Mouse (Mus musculus) embryo, embryonic 9.5 days (tissue): Measurements from ENCODE around the gene Wnt7b.

Experiments
- DNase-seq: peaks from one replicate; pipeline ENCODE4 v3.0.0-alpha.2; 2017; ENCODE audit errors: extremely low spot score

The Wnt7b gene

DNA sequence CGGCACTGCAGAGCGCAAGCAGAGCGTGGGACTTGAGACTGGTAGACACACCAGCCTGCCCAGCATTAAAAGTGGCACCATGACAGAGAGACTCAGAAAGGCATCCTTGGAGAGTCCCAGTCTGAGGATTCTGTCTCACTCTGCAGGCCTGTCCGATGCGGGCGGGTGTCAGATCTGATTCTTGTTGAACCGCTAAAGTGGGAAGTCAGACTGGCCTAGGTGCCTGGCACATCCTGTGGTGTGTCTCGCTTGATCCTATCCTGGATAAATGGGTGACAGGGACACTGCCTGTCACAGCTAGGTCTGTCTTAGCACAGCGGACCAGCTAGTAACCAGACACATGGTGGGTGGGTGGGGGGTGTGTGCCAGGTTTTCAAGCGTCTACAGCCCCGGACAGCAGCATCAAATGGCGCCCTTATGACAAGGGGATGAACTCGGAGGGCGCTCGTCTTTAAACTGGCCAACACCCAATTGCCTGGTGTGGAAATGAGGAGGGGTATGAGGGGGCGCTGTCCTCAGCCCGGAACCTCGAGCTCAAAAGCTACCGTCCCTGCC, at the start of gene Wnt7b:
Gene Wnt7b (minus strand): TSS at position 118 of the 555 bp plus-strand sequence.
- peak; percentile 35 for DNase-seq

DNA sequence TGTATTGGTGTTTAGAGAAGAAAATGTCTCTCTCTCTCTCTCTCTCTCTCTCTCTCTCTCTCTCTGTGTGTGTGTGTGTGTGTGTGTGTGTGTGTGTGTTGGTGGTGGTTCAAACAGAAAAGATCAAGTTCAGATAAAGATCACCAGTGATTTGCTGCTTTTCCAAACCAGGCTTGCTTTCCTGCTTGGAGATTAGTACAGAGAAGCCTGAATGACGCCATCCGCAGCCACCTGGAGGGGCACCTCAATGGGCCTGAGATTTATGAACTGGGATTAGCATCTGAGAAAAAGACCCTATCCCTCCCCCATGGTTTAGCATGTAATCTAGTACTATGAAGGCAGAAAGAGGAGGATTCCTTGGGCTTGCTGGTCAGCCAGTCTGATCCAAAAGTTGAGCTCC, 49.3 kb upstream of the Wnt7b start:
- DNase-seq: no peak

DNA sequence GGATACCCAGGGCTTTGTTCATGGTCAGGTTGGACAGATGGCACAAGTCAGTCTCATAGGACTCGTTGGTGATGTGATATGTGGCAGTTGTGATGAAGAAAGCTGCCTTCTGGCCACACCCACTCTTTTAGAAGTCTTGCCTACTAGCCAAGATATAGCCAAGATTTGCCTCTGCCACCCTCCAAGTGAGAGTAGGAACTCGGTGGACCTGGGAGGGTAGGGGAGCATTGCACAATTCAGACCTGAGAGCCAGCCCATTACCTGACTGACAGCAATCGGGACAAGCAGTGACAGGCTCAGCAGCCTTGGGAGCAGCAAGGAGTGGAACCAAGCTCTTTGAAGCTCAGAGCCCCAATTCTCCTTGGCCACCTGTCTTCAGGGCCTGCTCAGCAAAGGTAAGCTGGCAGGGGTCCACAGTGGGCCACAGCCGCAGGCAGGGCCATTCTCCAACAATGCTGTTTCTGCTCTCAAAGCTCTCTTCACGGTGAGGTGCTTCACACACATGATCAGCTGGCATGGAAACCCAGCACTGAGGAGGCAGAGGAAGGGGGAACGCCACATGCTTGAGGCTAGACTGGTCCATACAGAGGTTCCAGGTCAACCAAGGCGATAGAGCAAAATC, 47.8 kb upstream of the Wnt7b start:
- no peak for DNase-seq

DNA sequence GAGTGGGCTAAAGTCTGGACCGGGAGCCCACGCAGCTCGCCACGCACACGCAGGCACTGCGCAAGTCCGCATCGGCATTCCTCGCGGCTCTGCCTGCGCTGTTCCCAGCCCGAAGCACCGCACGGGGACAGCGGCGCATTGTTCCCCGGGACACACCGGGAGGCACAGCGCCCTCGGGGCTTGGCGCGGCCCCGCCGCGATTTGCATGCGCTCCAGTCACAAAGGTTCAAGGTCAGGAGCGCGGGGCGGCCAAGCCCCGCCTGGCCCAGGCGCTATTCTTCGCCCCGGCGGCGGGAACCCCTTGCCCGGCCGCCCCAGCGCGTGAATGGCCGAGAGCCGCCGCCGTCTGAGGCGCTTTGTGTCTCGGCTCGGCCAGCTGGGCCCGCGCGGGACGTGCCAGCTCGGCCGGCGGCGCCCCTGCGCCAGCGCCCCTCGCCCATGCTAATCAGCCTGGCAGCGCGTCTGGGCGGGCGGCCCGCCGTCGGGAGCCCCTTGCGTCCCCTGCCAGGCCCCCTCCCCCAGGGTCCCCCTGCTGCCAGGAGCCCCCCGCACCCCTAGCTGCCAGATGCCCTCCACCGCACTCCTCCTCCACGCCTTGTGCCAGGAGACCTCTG, 43.5 kb upstream of the Wnt7b start:
- DNase-seq: peak; percentile 25

DNA sequence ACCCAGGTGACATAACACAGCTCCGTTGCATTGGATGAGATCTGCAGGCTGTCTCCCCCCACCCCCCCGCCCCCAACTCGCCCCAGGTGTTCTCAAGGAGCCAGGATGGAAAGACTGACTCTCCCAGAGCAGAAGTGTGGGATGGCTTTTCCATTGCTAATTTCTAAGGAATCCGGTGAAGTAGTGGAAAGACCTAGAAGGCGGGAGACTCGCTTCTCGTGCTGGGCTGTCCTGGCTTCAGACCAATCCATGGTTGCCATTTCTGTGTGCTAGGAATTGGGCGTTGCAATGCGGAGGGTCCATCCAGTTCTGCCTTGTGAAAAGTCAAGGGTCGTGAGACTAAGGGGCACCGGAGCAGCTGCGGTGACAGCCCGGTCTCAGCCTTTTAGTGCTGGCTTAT, 39.9 kb upstream of the Wnt7b start:
- no peak for DNase-seq

DNA sequence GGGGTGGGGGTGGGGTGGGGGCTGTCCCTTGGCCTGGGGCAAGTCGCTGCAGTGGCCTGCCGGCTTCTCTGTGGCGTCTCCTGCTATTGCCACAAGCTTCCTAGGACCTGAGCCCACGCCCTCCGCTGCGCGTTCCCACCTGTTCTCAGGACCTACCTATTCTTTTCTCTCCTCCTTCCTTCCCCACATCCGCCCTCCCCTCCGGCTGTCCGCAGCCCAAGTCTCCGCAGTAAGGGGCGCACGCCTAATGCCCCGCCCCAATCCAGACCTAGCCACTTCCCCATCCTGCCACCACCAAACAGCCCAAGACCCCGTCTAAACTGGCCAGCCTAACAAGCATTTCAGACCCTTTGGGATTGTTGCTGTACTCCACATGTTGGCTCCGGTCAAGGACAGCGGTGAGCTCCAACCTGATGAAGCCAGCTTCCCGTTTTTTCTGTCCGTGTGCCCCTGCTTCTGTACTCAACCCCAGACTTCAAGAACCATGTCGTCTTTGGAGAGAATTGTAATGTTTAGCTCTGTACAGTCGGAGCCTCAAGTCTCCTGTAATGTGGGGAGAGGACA, 33.3 kb upstream of the Wnt7b start:
- no peak for DNase-seq

DNA sequence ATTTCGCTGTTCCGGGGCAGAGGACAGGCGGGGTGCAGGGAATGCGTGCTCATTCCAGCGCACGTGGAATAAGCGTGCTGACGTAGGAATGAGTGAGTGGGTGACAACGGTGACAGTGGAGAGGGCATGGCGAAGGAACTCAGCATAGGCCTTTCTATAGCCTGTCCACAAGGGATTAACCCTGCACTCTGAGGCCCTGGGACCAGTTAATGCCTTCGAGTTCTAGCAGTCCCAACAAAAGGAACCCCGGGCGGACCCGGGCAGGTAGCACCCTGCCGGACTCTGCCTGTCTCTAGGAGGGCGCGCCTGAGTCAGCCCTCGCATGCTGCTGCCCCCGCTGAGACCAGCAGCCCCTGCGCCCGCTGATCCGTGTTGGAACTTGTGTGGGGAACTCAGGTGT, 32.8 kb upstream of the Wnt7b start:
- DNase-seq: no peak

DNA sequence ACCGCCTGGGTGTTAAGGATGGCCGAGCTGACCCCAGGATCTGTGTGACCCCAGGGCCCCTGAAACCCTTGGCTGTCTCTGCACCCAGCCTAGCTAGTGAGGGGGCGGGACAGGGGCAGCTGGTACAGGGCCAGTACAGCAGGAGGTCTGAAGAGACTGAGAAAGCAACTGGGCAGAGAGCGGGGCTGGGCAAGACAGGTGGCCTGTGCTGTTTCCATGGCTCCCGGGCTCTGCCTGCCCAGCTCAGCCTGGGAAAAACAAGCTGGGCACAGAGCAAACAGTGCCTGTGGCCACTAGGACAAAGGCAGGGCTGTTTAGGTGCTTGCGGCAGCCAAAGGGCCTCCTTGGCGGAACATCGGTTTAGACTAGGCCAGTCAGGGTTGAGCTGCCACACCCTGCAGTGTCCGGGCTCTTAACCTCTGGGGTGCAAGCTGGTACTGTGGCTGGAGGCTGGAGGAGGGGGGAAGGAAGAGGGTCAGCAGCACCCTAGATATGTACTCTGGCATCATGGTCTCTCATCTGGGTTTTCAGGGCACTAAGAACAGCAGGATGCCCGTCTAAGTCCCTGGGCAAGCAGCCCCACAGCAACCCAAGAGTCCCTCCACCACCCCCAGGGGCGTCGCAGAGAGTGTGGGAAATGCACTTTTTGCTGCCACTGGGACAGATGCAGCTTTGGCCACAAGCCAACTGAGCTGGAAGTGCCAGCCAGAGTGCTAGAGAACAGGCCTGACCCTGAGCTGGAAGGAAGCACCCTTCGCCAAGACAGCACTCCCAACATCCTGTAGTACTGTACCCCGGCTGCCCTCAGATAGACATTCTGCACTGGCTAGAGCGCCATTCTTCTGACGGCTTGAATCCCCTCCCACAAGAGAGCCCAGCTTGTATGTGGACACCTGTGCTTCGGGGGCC, 31.3 kb upstream of the Wnt7b start:
- DNase-seq: no peak

DNA sequence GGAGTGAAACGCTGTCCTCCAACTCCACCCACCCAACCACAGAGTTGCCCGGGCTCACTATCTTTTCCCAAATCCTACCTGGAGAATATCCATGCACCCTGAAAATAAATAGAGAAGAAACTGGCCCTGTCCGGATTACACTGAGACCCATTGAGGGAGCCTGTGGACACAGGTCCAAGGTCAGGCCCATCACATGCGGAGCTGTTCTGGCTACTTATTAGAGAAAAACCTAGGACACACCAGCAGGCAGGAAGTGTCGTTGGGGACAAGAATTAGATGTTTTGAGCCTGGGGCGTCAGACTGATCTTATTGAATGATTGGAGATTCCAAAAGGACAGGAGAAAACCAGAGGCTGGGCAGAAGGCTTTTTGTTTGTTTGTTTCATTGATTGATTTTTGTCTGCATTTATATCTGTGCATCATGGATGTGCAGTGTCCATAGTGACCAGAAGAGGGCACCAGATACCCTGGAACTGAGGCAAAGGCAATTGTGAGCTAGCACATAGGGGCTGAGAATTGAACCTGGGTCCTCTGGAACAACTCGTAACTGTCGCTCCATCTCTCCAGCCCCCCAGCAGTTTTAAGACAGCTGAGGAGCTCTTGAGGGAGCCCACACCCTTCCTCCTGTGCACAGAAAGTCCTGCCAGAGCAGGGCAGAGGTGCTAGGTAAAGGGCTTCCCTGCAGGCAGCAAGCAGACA, 30.5 kb upstream of the Wnt7b start:
- DNase-seq: peak; percentile 33

DNA sequence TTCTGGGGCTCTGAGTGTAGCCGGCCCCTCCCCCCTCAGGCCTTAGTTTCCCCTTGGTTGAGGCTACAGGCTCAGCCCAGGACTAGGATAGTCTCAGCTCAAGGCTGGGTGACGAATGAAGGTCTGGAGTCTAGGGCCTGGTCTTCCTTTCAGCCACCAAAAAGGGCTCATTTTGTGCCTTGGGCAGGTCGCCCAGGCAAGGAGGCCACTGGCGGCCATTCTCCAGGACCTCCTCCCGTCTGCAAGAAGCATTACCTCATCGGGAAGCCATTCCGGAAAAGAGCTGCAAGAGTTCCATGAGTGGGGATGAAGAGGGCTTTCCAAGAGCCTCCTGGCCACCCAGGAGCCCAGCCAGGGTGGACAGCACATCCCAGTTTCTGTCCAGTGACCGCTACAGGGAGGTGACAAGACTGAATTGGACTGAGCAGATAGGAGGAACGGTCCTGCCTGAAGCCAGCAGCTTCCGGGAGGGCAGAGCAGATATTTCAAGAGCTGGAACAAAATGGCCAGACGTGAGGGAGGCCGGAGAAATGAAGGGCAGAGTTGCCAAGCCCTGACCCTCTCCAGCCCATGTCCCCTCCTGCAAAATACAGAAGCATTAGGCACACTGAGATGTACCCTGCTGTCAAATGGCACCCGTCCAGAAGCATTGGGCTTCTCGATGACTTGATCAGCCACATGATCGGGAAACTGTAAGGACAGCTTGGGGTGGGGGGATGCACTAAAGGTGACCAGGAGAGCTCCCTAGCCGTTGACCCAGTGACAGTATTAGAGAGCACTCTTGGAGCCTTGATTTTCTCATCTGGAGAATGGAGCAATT, 29.6 kb upstream of the Wnt7b start:
- DNase-seq: no peak

DNA sequence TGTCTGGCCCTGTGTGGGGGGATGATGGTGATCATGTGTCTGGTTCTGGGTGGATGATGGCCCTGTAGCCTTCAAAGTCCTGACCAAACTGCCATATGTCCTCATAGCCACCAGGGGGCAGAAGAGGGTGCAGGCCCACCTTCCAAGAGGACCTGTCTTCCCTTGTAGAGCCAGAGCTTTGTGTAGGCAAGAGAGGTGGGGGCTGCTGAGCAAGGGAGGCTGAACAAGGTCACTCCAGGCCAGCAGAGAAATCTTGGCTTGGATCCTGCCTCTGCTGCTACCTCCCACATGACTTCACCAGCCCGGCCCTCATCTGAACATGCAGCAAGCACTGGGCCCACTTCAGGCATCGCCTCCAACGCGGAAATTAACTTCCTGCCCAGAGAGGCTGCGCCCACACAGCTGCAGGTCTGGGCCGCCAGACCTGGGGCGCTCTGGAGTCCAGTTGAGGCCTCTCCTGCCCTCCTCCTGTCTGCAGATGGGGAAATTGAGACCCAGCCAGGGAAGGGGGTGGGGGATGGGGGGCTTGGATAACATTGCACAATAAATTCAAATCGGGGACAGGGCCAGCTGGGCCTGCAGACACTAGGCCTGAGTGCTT, 28.4 kb upstream of the Wnt7b start:
- peak; percentile 71 for DNase-seq

DNA sequence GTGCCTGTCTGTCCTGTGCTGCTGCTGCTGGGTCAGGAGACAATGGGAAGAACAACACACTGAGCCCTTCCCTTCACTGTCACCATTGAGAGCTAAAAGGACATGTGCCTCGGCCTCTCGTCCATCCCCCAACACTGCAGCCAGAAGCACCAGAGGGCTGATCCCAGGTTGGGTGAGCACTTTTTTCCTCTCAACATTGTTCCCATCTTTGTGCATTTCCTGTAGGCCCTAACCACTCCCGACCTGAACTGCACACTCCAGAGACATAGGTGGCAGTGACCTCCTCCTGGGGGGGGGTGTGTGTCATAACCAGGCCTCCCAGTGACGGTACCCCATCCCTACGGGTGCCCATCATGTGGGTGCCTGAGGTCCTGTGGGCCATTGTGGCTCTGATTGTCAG, 27.8 kb upstream of the Wnt7b start:
- no peak for DNase-seq

DNA sequence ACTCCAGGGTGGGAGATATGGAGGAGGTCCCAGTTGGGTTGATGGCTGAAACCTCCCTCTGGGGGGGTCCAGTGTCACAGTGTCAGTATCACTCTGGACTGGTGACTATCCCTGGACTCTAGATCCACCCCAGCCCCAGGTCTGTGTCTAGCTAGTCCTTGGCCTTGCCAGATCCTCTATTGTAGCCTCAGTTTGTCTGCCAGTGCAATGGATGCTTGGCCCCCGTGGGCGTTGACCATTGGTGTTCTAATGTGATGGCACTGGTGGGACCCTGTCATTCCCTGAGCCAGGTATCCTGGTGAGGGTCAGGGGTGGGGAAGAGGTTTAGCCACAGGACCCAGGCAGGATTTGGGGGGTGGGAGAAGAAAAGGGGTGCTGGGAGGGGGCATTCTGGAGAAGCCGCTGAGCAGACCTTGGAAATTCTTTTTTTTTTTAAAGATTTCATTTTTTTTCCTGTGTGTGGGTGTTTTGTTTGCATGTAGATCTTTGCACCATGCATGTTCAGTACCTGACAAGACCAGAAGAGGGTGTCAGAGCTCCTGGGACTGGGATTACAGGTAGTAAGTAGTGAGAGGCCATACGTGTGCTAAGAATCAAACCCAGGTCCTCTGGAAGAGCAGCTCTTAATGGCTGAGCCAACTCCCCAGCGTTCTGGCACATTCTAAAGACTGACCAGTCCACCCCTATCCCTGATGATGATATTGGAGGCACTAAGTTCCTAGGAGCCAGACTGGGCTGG, 27.2 kb upstream of the Wnt7b start:
- no peak for DNase-seq

DNA sequence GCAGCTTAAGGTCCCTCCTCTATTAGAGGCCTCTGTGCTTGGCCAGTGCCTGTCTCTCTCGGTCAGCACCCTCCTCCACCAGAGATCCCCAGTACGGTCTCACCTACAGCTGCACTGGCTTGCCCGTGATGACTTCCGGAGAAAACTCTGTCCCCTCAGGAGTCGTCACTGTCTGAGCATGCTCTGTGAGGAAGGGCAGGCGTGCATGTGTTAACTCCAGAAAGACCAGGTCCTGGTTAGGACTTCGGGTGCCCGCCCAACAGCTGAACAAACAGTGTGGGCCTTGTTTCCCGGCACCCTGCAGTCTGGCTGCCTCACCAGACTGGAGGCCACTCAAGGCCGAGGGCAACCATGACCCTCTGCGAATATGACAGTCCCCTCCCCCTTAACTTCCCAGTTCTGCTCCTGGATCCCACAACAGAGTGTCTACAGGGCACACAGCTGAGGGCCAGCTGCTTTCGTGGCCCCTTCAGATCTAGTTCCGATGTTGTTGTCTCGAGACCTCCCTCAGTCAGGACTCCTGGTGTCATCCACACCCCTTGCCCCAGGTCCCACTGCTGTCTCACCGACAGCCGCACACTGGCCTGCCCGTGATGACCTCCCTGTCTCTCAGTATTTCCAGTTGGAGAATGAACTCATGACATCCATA, 23.8 kb upstream of the Wnt7b start:
- no peak for DNase-seq

DNA sequence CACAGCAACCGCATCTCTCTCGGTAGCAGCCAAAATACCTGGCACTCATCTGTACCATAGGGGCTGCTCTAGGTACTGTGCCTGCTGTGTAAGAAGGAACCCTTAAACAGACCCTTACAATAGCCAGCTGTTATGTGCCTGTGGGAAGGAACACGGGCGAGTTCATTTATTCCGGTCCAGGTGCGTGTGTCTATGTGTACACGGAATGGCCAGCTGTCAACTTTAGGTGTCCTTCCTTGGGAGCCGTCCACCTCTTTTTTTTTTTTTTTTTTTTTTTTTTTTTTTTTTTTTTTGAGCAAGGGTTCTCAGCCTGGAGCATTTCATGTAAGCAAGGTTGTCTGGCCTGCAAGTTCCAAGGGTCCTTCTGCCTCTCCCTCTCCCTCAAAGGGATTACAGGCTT, 22.7 kb upstream of the Wnt7b start:
- DNase-seq: no peak

DNA sequence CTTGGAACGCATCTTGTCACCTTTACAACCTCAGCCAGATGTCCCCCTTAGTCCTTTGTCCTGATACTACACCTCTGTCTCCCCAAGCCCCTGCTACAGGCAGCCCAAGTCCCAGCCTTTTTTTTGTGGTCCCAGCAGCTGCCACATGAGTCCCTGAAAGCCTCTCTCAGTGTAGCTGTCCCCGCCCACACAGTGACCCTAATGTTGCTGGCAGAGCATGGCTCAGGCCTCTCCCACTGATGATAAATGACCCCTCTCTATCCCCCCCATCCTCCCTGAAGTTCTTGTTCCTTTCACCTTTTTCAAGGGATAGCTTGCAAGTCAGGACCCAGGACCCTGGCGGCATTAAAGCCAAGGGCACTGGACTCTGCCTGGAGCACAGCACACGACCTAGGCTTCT, 22.2 kb upstream of the Wnt7b start:
- DNase-seq: no peak

DNA sequence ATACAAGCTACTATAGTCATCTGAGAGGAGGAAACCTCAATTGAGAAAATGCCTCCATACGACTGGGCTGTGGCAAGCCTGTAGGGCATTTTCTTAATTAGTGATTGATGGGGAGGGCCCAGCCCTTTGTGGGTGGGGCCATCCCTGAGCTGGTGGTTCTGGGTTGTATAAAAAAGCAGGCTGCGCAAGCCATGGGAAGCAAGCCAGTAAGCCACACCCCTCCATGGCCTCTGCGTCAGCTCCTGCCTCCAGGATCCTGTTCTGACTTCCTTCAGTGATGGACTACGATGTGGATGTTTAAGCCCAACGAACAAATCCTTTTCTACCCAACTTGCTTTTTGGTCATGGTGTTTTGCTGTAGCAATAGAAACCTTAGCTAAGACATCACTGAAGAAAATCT, 21.1 kb upstream of the Wnt7b start:
- no peak for DNase-seq

DNA sequence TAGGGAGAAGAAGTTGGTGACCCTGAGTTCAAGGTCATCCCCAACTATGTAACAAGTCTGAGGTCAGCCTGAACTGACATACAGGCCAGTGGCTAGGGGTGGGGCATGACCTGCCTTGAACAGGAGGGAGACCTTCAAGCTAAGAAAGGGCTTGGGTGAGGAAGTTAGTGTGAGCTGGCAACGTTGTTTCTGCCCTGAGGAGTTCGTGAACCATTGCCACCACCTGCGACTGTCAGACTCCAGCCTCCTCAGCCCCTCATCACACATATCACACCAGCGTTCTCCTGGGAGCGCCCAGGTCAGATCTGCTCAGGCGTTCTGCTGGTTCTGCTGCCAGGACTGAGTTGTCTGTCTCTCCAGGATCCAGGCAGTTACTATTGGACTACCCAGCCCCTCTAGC, 20.5 kb upstream of the Wnt7b start:
- no peak for DNase-seq

DNA sequence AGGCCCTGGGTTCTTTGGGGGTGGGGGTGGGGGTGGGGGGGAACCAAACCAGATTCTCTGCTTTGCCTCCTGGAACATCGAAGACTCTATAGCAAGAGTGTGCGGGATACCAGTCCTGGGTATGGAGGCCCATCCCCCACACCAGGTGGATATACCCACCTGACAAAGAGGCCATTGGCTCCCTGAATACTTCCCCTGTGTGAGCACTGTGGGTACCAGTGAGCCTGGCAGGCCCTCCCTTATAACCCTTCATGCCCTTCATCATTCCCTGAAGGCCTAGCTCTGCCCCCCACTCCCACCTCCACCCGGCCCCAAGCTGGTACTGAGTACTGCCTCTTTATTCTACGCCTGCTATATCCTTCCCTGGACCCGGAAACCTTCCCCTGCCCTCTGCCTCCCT, 19.7 kb upstream of the Wnt7b start:
- no peak for DNase-seq
